Mouse (Mus musculus): ENCODE measurements around the gene Slc10a1. TPM values are rescaled to one million over a fixed set of nuclear protein-coding genes. Genes with fewer than 3 reads are reported as not detected.

The Slc10a1 gene
- polyA plus RNA-seq, 1 experiment = not detected

DNA sequence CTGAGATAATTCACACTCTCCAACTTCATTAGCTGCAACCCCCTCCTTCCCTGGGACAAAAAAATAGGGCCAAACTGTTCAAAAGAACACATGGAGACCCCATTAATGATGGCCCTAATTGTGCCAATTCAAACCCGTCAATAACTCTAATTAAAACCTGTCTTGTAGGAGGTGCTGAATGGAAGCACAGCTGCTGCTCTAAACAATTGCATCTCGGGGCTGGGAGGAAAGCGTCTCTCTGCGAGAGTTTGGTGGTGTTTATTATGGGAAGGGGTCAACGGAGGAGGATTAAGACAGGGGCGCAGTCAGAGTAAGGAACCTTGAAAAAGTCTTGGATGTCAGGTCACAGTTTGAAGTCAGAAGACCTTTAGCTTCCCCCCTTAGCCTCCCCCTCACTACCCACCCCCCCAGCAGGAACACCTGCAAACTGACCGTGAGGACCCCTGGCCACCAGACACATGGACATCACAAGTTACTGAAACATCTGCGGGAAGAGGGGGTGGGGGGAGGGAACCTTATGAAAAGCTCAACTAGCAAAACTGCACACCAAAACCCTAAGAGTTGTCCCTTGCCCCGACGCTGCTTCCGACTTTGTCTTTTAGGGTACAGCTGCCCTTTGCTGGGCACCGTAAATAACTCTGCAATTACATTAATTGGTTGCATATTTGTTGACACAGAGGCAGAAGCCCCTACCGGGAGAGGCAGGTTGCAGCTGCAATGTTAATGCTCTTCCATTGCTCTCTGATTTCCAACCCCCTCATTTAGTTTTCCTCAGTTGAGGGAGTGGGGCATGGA, 34.5 kb upstream of the Slc10a1 start:
- H3K79me3 ChIP-seq (ENCODE audit: low read depth) = no peaks in the 10 kb centered on the region
- H3K36me3 ChIP-seq (ENCODE audit: control insufficient read depth, insufficient read depth) = no peaks in the 10 kb centered on the region
- TF ChIP-seq USF1 (IDR thresholded peaks at IDR 0.05; ENCODE audit: low read depth) (no peak), MYOD1 (IDR thresholded peaks at IDR 0.05; ENCODE audit: control insufficient read depth, insufficient read length, low read depth) (no peak), FOSL1 (IDR thresholded peaks at IDR 0.05; ENCODE audit: insufficient read depth, low read length, poor library complexity, severe bottlenecking) (no peak), CTCF (IDR thresholded peaks at IDR 0.05; ENCODE audit: control insufficient read depth, insufficient read depth, insufficient read length) (no peak), MAX (IDR thresholded peaks at IDR 0.05) (no peak), CEBPB (IDR thresholded peaks at IDR 0.05; ENCODE audit: low read depth) (no peak), MYOG (IDR thresholded peaks at IDR 0.05; ENCODE audit: control insufficient read depth, extremely low read depth, insufficient read length) (no peak)
- H3K79me2 ChIP-seq (ENCODE audit: control insufficient read depth, insufficient read depth) = no peaks in the 10 kb centered on the region
- peaks cover 32% of the 10 kb centered on the region for H3K27me3 ChIP-seq (ENCODE audit: control insufficient read depth, insufficient read depth, insufficient read length)
- no peak overlapping the region for H3K4me3 ChIP-seq (ENCODE audit: insufficient read depth, poor library complexity, severe bottlenecking)
- no peak overlapping the region for H3ac ChIP-seq (ENCODE audit: control insufficient read depth, insufficient read length, low read depth)

GRCm38 (mm10) chr12:81000924-81001323, 32.4 kb upstream of the Slc10a1 start:
- Histone ChIP-seq H3K36me3 (ENCODE audit: control insufficient read depth, insufficient read depth) (no peaks in the 10 kb centered on the region), H3K79me3 (ENCODE audit: low read depth) (no peaks in the 10 kb centered on the region), H3K79me2 (ENCODE audit: control insufficient read depth, insufficient read depth) (no peaks in the 10 kb centered on the region), H3K27me3 (ENCODE audit: control insufficient read depth, insufficient read depth, insufficient read length) (peaks cover 23% of the 10 kb centered on the region), H3ac (ENCODE audit: control insufficient read depth, insufficient read length, low read depth) (no peak overlapping the region), H3K4me3 (ENCODE audit: insufficient read depth, poor library complexity, severe bottlenecking) (no peak overlapping the region)
- no peak for TF ChIP-seq MAX (IDR thresholded peaks at IDR 0.05)
- no peak for TF ChIP-seq FOSL1 (IDR thresholded peaks at IDR 0.05; ENCODE audit: insufficient read depth, low read length, poor library complexity, severe bottlenecking)
- TF ChIP-seq MYOG (IDR thresholded peaks at IDR 0.05; ENCODE audit: control insufficient read depth, extremely low read depth, insufficient read length) = no peak
- no peak for TF ChIP-seq MYOD1 (IDR thresholded peaks at IDR 0.05; ENCODE audit: control insufficient read depth, insufficient read length, low read depth)
- TF ChIP-seq CTCF (IDR thresholded peaks at IDR 0.05; ENCODE audit: control insufficient read depth, insufficient read depth, insufficient read length) = no peak
- no peak for TF ChIP-seq USF1 (IDR thresholded peaks at IDR 0.05; ENCODE audit: low read depth)
- no peak for TF ChIP-seq CEBPB (IDR thresholded peaks at IDR 0.05; ENCODE audit: low read depth)

DNA sequence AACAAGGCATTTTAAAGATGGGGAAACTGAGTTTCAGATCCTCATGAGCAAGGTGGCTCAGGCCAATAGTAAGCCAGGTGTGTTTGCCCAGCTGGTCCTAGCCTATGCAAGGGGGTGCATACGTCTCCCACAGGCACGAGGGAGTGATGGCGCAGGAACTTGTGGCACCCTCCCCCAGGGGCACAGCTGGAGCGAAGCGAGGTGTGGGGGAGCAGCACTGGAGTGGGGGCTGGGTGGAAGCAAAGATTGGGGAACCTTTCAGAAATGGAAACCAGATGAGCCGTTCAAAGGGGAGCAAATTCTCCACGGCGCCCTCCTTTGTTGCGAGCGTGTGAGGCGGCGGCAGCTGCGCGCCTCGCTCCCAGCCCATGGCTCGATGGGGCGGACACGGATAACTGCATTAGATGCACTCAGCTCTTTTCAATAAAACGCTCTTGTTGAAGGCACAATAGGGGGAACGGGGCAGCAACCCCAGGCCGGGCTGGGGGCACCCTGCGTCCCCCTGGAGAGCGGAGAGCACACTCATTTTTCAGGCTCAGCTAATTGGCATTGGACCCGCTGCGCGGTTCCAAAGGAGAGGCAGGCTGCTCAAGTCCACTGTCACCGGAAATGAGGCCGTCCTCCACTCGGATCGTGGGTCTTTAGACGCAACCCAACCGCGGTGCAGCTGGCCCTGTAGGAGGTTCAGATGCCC, 30.2 kb upstream of the Slc10a1 start:
- no peaks in the 10 kb centered on the region for H3K79me2 ChIP-seq (ENCODE audit: control insufficient read depth, insufficient read depth)
- H3K36me3 ChIP-seq (ENCODE audit: control insufficient read depth, insufficient read depth) = no peaks in the 10 kb centered on the region
- H3K27me3 ChIP-seq (ENCODE audit: control insufficient read depth, insufficient read depth, insufficient read length) = peaks cover 19% of the 10 kb centered on the region
- no peak overlapping the region for H3K4me3 ChIP-seq (ENCODE audit: insufficient read depth, poor library complexity, severe bottlenecking)
- TF ChIP-seq FOSL1 (IDR thresholded peaks at IDR 0.05; ENCODE audit: insufficient read depth, low read length, poor library complexity, severe bottlenecking) = no peak
- no peak for TF ChIP-seq MYOD1 (IDR thresholded peaks at IDR 0.05; ENCODE audit: control insufficient read depth, insufficient read length, low read depth)
- TF ChIP-seq MYOG (IDR thresholded peaks at IDR 0.05; ENCODE audit: control insufficient read depth, extremely low read depth, insufficient read length) = no peak
- no peak for TF ChIP-seq CTCF (IDR thresholded peaks at IDR 0.05; ENCODE audit: control insufficient read depth, insufficient read depth, insufficient read length)
- TF ChIP-seq USF1 (IDR thresholded peaks at IDR 0.05; ENCODE audit: low read depth) = no peak
- no peak for TF ChIP-seq MAX (IDR thresholded peaks at IDR 0.05)
- no peak for TF ChIP-seq CEBPB (IDR thresholded peaks at IDR 0.05; ENCODE audit: low read depth)
- H3ac ChIP-seq (ENCODE audit: control insufficient read depth, insufficient read length, low read depth) = no peak overlapping the region
- no peaks in the 10 kb centered on the region for H3K79me3 ChIP-seq (ENCODE audit: low read depth)

- H3ac ChIP-seq (ENCODE audit: control insufficient read depth, insufficient read length, low read depth) = no peak overlapping the region
These were observed 29.1 kb upstream of the Slc10a1 start for GRCm38 (mm10) chr12:80997652-80998051.

GRCm38 (mm10) chr12:80995326-80995725, 26.8 kb upstream of the Slc10a1 start:
- Histone ChIP-seq H3K36me3 (ENCODE audit: control insufficient read depth, insufficient read depth) (no peaks in the 10 kb centered on the region), H3K27me3 (ENCODE audit: control insufficient read depth, insufficient read depth, insufficient read length) (peaks cover 38% of the 10 kb centered on the region), H3K4me3 (ENCODE audit: insufficient read depth, poor library complexity, severe bottlenecking) (no peak overlapping the region), H3K79me2 (ENCODE audit: control insufficient read depth, insufficient read depth) (no peaks in the 10 kb centered on the region), H3K79me3 (ENCODE audit: low read depth) (no peaks in the 10 kb centered on the region), H3ac (ENCODE audit: control insufficient read depth, insufficient read length, low read depth) (no peak overlapping the region)
- no peak for TF ChIP-seq MAX (IDR thresholded peaks at IDR 0.05)
- TF ChIP-seq FOSL1 (IDR thresholded peaks at IDR 0.05; ENCODE audit: insufficient read depth, low read length, poor library complexity, severe bottlenecking) = no peak
- TF ChIP-seq CEBPB (IDR thresholded peaks at IDR 0.05; ENCODE audit: low read depth) = no peak
- no peak for TF ChIP-seq MYOG (IDR thresholded peaks at IDR 0.05; ENCODE audit: control insufficient read depth, extremely low read depth, insufficient read length)
- no peak for TF ChIP-seq USF1 (IDR thresholded peaks at IDR 0.05; ENCODE audit: low read depth)
- TF ChIP-seq MYOD1 (IDR thresholded peaks at IDR 0.05; ENCODE audit: control insufficient read depth, insufficient read length, low read depth) = no peak
- TF ChIP-seq CTCF (IDR thresholded peaks at IDR 0.05; ENCODE audit: control insufficient read depth, insufficient read depth, insufficient read length) = no peak

More at GRCm38 (mm10) chr12:80997652-80998051, 29.1 kb upstream of the Slc10a1 start:
- Histone ChIP-seq H3K4me3 (ENCODE audit: insufficient read depth, poor library complexity, severe bottlenecking) (no peak overlapping the region), H3K79me2 (ENCODE audit: control insufficient read depth, insufficient read depth) (no peaks in the 10 kb centered on the region), H3K27me3 (ENCODE audit: control insufficient read depth, insufficient read depth, insufficient read length) (peaks cover 24% of the 10 kb centered on the region), H3K79me3 (ENCODE audit: low read depth) (no peaks in the 10 kb centered on the region), H3K36me3 (ENCODE audit: control insufficient read depth, insufficient read depth) (no peaks in the 10 kb centered on the region)
- TF ChIP-seq MYOD1 (IDR thresholded peaks at IDR 0.05; ENCODE audit: control insufficient read depth, insufficient read length, low read depth) (no peak), CEBPB (IDR thresholded peaks at IDR 0.05; ENCODE audit: low read depth) (no peak), MYOG (IDR thresholded peaks at IDR 0.05; ENCODE audit: control insufficient read depth, extremely low read depth, insufficient read length) (no peak), USF1 (IDR thresholded peaks at IDR 0.05; ENCODE audit: low read depth) (no peak), FOSL1 (IDR thresholded peaks at IDR 0.05; ENCODE audit: insufficient read depth, low read length, poor library complexity, severe bottlenecking) (no peak), MAX (IDR thresholded peaks at IDR 0.05) (no peak), CTCF (IDR thresholded peaks at IDR 0.05; ENCODE audit: control insufficient read depth, insufficient read depth, insufficient read length) (no peak)
